Mouse (Mus musculus) gastrocnemius, adult 18-20 months (tissue): ENCODE data around the gene Gpr176. TPM values are rescaled to one million over a fixed set of nuclear protein-coding genes. Genes with fewer than 3 reads are reported as not detected.
"Not testable (repeated sequence)": the region's sequence is repeated elsewhere in the genome, so short reads cannot be mapped to it uniquely, and the experiment has no call there.

Experiments
- DNase-seq: peaks from one replicate; pipeline ENCODE4 v3.0.0; 2021; ENCODE audit warnings: low spot score
- total RNA-seq, 2 experiments: library from RNA; stranded (reverse); gene quantifications; 2 replicates each; pipeline ENCODE4 v1.2.3; 2021

Gpr176 gene
- total RNA-seq, 2 experiments from 2014 or later, result 0.12 to 0.23 TPM

GRCm38 (mm10) chr2:118301656-118302055, 71.6 kb downstream of the Gpr176 start:
- DNase-seq, result no peak

GRCm38 (mm10) chr2:118301041-118301545, 72.1 kb downstream of the Gpr176 start:
- DNase-seq, result no peak

- DNase-seq, result no peak
These were observed 73.2 kb downstream of the Gpr176 start for GRCm38 (mm10) chr2:118299981-118300380.

GRCm38 (mm10) chr2:118298601-118299000, 74.6 kb downstream of the Gpr176 start:
- DNase-seq, result no peak

GRCm38 (mm10) chr2:118297966-118298365, 75.3 kb downstream of the Gpr176 start:
- DNase-seq, result no peak

- peak; percentile 43 for DNase-seq
These were observed 77.7 kb downstream of the Gpr176 start for GRCm38 (mm10) chr2:118295505-118295904.

GRCm38 (mm10) chr2:118293583-118293982, 79.6 kb downstream of the Gpr176 start:
- DNase-seq, result no peak

GRCm38 (mm10) chr2:118289066-118289460, 84.2 kb downstream of the Gpr176 start:
- DNase-seq, result not testable (repeated sequence)

GRCm38 (mm10) chr2:118288326-118289065, 84.7 kb downstream of the Gpr176 start:
- DNase-seq, result no peak

- DNase-seq, result no peak
These were observed 85.5 kb downstream of the Gpr176 start for GRCm38 (mm10) chr2:118287678-118288077.

- no peak for DNase-seq
These were observed 90.8 kb downstream of the Gpr176 start for GRCm38 (mm10) chr2:118282467-118282866.

GRCm38 (mm10) chr2:118278249-118278648, 95.0 kb downstream of the Gpr176 start:
- no peak for DNase-seq

GRCm38 (mm10) chr2:118271606-118272005, 101.6 kb downstream of the Gpr176 start:
- no peak for DNase-seq

GRCm38 (mm10) chr2:118270213-118270612, 103.0 kb downstream of the Gpr176 start:
- DNase-seq, result no peak

GRCm38 (mm10) chr2:118263914-118264201, 109.4 kb downstream of the Gpr176 start:
- DNase-seq, result no peak

GRCm38 (mm10) chr2:118263151-118263913, 109.9 kb downstream of the Gpr176 start:
- peak; percentile 45 for DNase-seq

- no peak for DNase-seq
These were observed 110.5 kb downstream of the Gpr176 start for GRCm38 (mm10) chr2:118262673-118263072.

- no peak for DNase-seq
These were observed 113.5 kb downstream of the Gpr176 start for GRCm38 (mm10) chr2:118259746-118260145.

- no peak for DNase-seq
These were observed 116.1 kb downstream of the Gpr176 start for GRCm38 (mm10) chr2:118257094-118257493.

- DNase-seq, result peak; percentile 68
These were observed 116.6 kb downstream of the Gpr176 start, which contains the start of gene Fsip1 for GRCm38 (mm10) chr2:118256621-118257053. Gene Fsip1 (minus strand): TSS chr2:118256966.

- no peak for DNase-seq
These were observed 118.7 kb downstream of the Gpr176 start for GRCm38 (mm10) chr2:118254516-118254915.

- DNase-seq, result no peak
These were observed 124.3 kb downstream of the Gpr176 start for GRCm38 (mm10) chr2:118248966-118249365.

GRCm38 (mm10) chr2:118248016-118248415, 125.2 kb downstream of the Gpr176 start:
- no peak for DNase-seq
